Mouse (Mus musculus): ENCODE measurements at regions not wholly inside any gene's neighbourhood (a gene's known extent, or its start where the extent isn't known, plus 50 kb on each side); places are given as distances from the start of the nearest gene placed in this dataset.

GRCm38 (mm10) chr1:133474546-133474945, 50.4 kb upstream of the Sox13 start:
- DNase-seq (ENCODE audit: low read depth, low spot score): no peak

Measured in telencephalon, adult 2 months (tissue).